Mouse (Mus musculus) neural tube, embryonic 10.5 days (tissue): ENCODE measurements around the gene Arhgef2.

Experiments used
- DNase-seq: peaks from one replicate; pipeline ENCODE4 v3.0.0-alpha.2; 2017; ENCODE audit warnings: low spot score; ENCODE audit errors: extremely low spot score

Gene Arhgef2

GRCm38 (mm10) chr3:88620146-88620991 is 14.6 kb downstream of the Arhgef2 start:
- DNase-seq = no peak

GRCm38 (mm10) chr3:88620992-88621536 is 15.3 kb downstream of the Arhgef2 start:
- no peak for DNase-seq

- DNase-seq = peak; percentile 84
Observed at GRCm38 (mm10) chr3:88621537-88622112, 15.9 kb downstream of the Arhgef2 start.

GRCm38 (mm10) chr3:88622113-88622940 is 16.6 kb downstream of the Arhgef2 start:
- DNase-seq = no peak

- DNase-seq = peak; percentile 46
Observed at GRCm38 (mm10) chr3:88622941-88623345, 17.2 kb downstream of the Arhgef2 start.

GRCm38 (mm10) chr3:88623346-88624135 is 17.8 kb downstream of the Arhgef2 start:
- DNase-seq = peak; percentile 52

- DNase-seq = no peak
Observed at GRCm38 (mm10) chr3:88624324-88624723, 18.6 kb downstream of the Arhgef2 start.

- DNase-seq = no peak
Observed at GRCm38 (mm10) chr3:88624951-88625350, 19.2 kb downstream of the Arhgef2 start.

- no peak for DNase-seq
Observed at GRCm38 (mm10) chr3:88625531-88625930, 19.8 kb downstream of the Arhgef2 start.

- DNase-seq = no peak
Observed at GRCm38 (mm10) chr3:88626316-88626715, 20.6 kb downstream of the Arhgef2 start.

GRCm38 (mm10) chr3:88627114-88627513 is 21.3 kb downstream of the Arhgef2 start:
- DNase-seq = no peak

GRCm38 (mm10) chr3:88627535-88627934 is 21.8 kb downstream of the Arhgef2 start:
- DNase-seq = no peak

- no peak for DNase-seq
Observed at GRCm38 (mm10) chr3:88628766-88629165, 23.0 kb downstream of the Arhgef2 start.

GRCm38 (mm10) chr3:88629244-88629643 is 23.5 kb downstream of the Arhgef2 start:
- no peak for DNase-seq

- no peak for DNase-seq
Observed at GRCm38 (mm10) chr3:88630018-88630417, 24.3 kb downstream of the Arhgef2 start.

GRCm38 (mm10) chr3:88630849-88631341 is 25.1 kb downstream of the Arhgef2 start:
- DNase-seq = no peak

GRCm38 (mm10) chr3:88631921-88632587 is 26.3 kb downstream of the Arhgef2 start:
- DNase-seq = no peak

- no peak for DNase-seq
Observed at GRCm38 (mm10) chr3:88633056-88633455, 27.3 kb downstream of the Arhgef2 start.

- DNase-seq = no peak
Observed at GRCm38 (mm10) chr3:88635506-88636275, 29.9 kb downstream of the Arhgef2 start.
